Mouse (Mus musculus) left cerebral cortex, postnatal 36 days (tissue): ENCODE measurements around the gene Ss18l1. TPM values are rescaled to one million over a fixed set of nuclear protein-coding genes. Genes with fewer than 3 reads are reported as not detected.

Source experiments
- DNase-seq, 2 experiments: peaks; one replicate each; pipeline ENCODE4 v3.0.0; 2021 to 2022; ENCODE audit warnings: low spot score in 2 of 2, mixed read lengths in 1 of 2
- intact Hi-C: fragments of 180-260 bp; cut with DNase I; formaldehyde crosslinking; loops from one replicate; pipeline ENCODE4 v1.15.1; 2025
- total RNA-seq, 2 experiments: library from RNA; stranded (reverse); gene quantifications; 2 replicates each; pipeline ENCODE4 v1.2.3; 2021

Ss18l1 gene
- total RNA-seq, 2 experiments from 2014 or later: 36.1 to 39.1 TPM

GRCm38 (mm10) chr2:180113909-180114890 lies 71.9 kb downstream of the Ss18l1 start:
- intact Hi-C loops: no loop called here
- peak; percentile 80 to 82 for DNase-seq

- peak; percentile 62 to 64 for DNase-seq
- intact Hi-C loops: no loop called here
These were observed 73.0 kb downstream of the Ss18l1 start for GRCm38 (mm10) chr2:180115279-180115678.

GRCm38 (mm10) chr2:180116081-180116493 lies 73.8 kb downstream of the Ss18l1 start:
- intact Hi-C loops: no loop called here
- DNase-seq: peak; percentile 63 to 72

GRCm38 (mm10) chr2:180116741-180117484 lies 74.6 kb downstream of the Ss18l1 start:
- intact Hi-C loops: no loop called here
- DNase-seq: no peak

GRCm38 (mm10) chr2:180117485-180118194 lies 75.3 kb downstream of the Ss18l1 start:
- peak; percentile 62 to 69 for DNase-seq
- intact Hi-C loops: no loop called here

GRCm38 (mm10) chr2:180118661-180119438 lies 76.5 kb downstream of the Ss18l1 start, which contains the start of gene Osbpl2:
Gene Osbpl2, plus strand, starts transcription at chr2:180119306.
- intact Hi-C loops: no loop called here
- peak; percentile 100 for DNase-seq

Other genes with a start within 250 kb of the Ss18l1 start
- gene Taf4, start 65.9 kb upstream of the Ss18l1 start, total RNA-seq: 10 to 100 TPM; 15.8 to 24.3 TPM
- 100 to 1,000 TPM; 107 to 114 TPM for gene Lsm14b, start 17.5 kb upstream of the Ss18l1 start, total RNA-seq
- 100 to 1,000 TPM; 163 to 172 TPM for gene Psma7, start 76 bp upstream of the Ss18l1 start, total RNA-seq
- gene Mtg2, start 28.1 kb downstream of the Ss18l1 start, total RNA-seq: 10 to 100 TPM; 12.6 to 19.1 TPM
- 10 to 100 TPM; 94.8 to 99.4 TPM for gene Hrh3, start 62.0 kb downstream of the Ss18l1 start, total RNA-seq
- 10 to 100 TPM; 44.2 to 50.4 TPM for gene Osbpl2, start 76.8 kb downstream of the Ss18l1 start, total RNA-seq
- 100 to 1,000 TPM in 1 of 2 experiments, 10 to 100 TPM in 1; 95.4 to 105 TPM for gene Adrm1, start 129.0 kb downstream of the Ss18l1 start, total RNA-seq
- 1 to 10 TPM; 6.3 to 7.2 TPM for gene Lama5, start 183.3 kb downstream of the Ss18l1 start, total RNA-seq
- 100 to 1,000 TPM; 622 to 695 TPM for gene Rps21, start 214.9 kb downstream of the Ss18l1 start, total RNA-seq
- 10 to 100 TPM; 26.5 to 31.7 TPM for gene Cables2, start 231.0 kb downstream of the Ss18l1 start, total RNA-seq
- not detected for gene Rbbp8nl, start 247.4 kb downstream of the Ss18l1 start, total RNA-seq